Mouse (Mus musculus) midbrain, embryonic 13.5 days (tissue): ENCODE data around the gene Dhh. TPM values are rescaled to one million over a fixed set of nuclear protein-coding genes. Genes with fewer than 3 reads are reported as not detected.

Experiments
- ATAC-seq: fragments of 200-750 bp; cut with Nextera tagmentation; 2 replicates; pipeline ENCODE4 v1.8.0; 2017; ENCODE audit warnings: mild to moderate bottlenecking, moderate TSS enrichment, moderate library complexity
- H3K27ac ChIP-seq: fragments of 300-500 bp; sonication (generic); 2 replicates; pipeline ENCODE4 v1.5.1; 2015; ENCODE audit warnings: inconsistent platforms, mild to moderate bottlenecking, moderate library complexity
- H3K27me3 ChIP-seq: fragments of 300-500 bp; sonication (generic); 2 replicates; pipeline ENCODE4 v1.6.1; 2015; ENCODE audit warnings: mild to moderate bottlenecking, inconsistent platforms
- H3K36me3 ChIP-seq: fragments of 300-500 bp; sonication (generic); 2 replicates; pipeline ENCODE4 v1.6.1; 2015; ENCODE audit warnings: mild to moderate bottlenecking, inconsistent platforms
- H3K4me1 ChIP-seq: fragments of 300-500 bp; sonication (generic); replicated peaks from 2 replicates; pipeline ENCODE4 v1.6.1; 2015; ENCODE audit warnings: inconsistent platforms
- H3K4me2 ChIP-seq: fragments of 300-500 bp; sonication (generic); replicated peaks from 2 replicates; pipeline ENCODE4 v1.6.1; 2015; ENCODE audit warnings: moderate library complexity, mild to moderate bottlenecking, inconsistent platforms
- H3K4me3 ChIP-seq: fragments of 300-500 bp; sonication (generic); replicated peaks from 2 replicates; pipeline ENCODE4 v1.5.1; 2015; ENCODE audit warnings: mild to moderate bottlenecking, inconsistent platforms
- H3K9ac ChIP-seq: fragments of 300-500 bp; sonication (generic); replicated peaks from 2 replicates; pipeline ENCODE4 v1.6.1; 2015; ENCODE audit warnings: mild to moderate bottlenecking, inconsistent platforms
- H3K9me3 ChIP-seq: fragments of 300-500 bp; sonication (generic); 2 replicates; pipeline ENCODE4 v1.6.1; 2016; ENCODE audit warnings: mild to moderate bottlenecking, inconsistent platforms
- WGBS: fragments of 180-500 bp; shearing (Covaris S2); methylation state at CpG from one replicate; pipeline ENCODE4 v1.1.7; 2015; 5-methylcytosine and 5-hydroxymethylcytosine counted together
- polyA plus RNA-seq: library from polyadenylated mRNA; unstranded; fragments of >200 nt; fragmentation: Nextera tagmentation; extraction: Ambion mirVana; gene quantifications from 2 replicates; pipeline ENCODE4 v1.2.1, GENCODE M21; 2015

The Dhh gene
- polyA plus RNA-seq, 1 experiment from 2014 or later, result 0.48 TPM

DNA sequence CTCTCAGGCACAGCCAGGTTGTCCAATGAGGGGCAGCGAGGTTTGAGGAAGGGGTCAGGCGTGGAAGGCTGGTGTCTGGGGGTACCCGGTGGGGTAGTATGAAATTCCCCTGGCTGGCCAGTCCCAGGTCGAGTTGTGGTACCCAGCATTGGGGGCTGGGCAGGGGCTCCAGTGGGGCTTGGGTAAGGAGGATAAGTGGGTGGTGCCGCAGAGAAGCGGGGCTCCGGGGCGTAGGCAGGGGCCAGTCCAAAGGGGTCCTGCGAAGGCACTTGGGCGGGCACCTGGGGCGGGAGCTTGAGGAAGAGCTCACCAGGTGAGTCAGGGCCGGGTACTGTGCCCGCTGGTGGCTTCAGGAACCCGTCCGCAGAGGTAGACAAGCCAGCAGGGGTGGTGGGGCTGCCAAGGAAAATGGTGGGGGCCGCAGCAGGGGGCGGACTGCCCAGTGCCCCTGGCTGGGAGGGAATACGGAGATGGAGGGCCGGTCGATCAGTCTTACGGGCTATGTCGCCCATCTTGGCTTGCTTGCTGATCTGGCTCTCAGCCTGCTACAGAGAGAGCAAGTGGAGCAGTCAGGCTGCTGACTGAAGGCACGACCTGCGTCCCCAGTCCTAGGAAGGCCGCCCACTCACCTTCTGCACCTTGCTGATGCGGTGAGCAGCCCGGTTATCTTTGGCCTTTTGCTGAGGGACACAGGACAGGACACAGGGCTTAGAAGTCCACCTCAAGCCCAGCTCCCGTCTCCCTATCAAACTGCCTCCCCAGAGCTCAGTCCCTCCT lies 45.0 kb downstream of the Dhh start:
- Histone ChIP-seq H3K9ac (no peak overlapping the region), H3K27me3 (no peaks in the 10 kb centered on the region), H3K9me3 (no peaks in the 10 kb centered on the region), H3K36me3 (peaks cover 100% of the 10 kb centered on the region), H3K4me2 (no peak overlapping the region), H3K27ac (no peak overlapping the region), H3K4me1 (no peaks in the 10 kb centered on the region), H3K4me3 (no peak overlapping the region)
- 94% methylated on average over 28 of the region's 28 CpGs for WGBS
- ATAC-seq, result 0 out of 2 replicates have a peak, but pooled peaks have one; percentile 32

DNA sequence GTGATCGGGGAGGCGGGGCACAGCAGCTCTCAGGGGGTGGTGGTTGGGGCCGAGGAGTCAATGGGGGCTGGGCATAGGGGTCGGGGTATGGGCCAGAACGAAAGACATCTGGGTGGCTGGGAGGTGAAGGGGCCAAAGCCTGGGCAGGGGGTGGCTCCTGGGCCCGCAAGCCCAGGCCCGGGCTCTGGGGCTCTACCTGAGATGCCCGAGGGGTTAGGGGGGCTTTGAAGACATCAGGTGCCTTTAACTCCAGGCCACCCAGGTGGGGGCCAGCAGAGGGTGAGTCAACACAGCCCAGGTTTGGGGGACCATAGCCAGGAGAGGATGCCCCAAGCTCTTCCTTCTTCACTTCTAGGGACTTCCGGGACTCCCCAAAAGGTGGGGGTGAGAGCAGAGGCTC lies 45.6 kb downstream of the Dhh start:
- 91% methylated on average over 9 of the region's 9 CpGs for WGBS
- Histone ChIP-seq H3K4me2 (no peak overlapping the region), H3K27me3 (no peaks in the 10 kb centered on the region), H3K4me1 (no peaks in the 10 kb centered on the region), H3K36me3 (peaks cover 100% of the 10 kb centered on the region), H3K9ac (no peak overlapping the region), H3K9me3 (no peaks in the 10 kb centered on the region), H3K27ac (no peak overlapping the region), H3K4me3 (no peak overlapping the region)
- ATAC-seq, result peak; percentile 60; the same call in 1 of the 2 replicates

DNA sequence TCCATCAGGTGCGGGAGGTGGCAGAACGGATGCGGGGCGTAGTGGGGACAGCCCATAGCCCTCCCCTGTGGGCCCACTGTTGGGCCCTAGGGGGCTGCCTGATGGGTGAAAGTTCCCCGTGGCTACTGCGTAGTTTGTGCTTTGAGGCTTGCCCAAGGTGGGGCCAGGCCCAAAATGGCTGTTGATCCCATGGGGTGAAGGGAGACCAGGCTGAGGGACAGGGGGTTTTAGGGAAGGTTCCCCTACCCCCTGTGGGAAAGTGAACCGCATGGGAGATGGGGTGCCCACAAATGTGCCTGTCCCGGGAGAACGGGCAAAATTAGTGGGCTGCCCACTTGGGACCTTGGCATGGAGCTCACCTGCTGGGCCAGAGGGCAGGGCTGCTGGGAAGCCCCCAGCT lies 46.3 kb downstream of the Dhh start:
- Histone ChIP-seq H3K9ac (no peak overlapping the region), H3K4me1 (no peaks in the 10 kb centered on the region), H3K27ac (no peak overlapping the region), H3K27me3 (no peaks in the 10 kb centered on the region), H3K4me2 (no peak overlapping the region), H3K36me3 (peaks cover 100% of the 10 kb centered on the region), H3K9me3 (no peaks in the 10 kb centered on the region), H3K4me3 (no peak overlapping the region)
- 97% methylated on average over 9 of the region's 9 CpGs for WGBS
- ATAC-seq, result 0 out of 2 replicates have a peak, but pooled peaks have one; percentile 25

DNA sequence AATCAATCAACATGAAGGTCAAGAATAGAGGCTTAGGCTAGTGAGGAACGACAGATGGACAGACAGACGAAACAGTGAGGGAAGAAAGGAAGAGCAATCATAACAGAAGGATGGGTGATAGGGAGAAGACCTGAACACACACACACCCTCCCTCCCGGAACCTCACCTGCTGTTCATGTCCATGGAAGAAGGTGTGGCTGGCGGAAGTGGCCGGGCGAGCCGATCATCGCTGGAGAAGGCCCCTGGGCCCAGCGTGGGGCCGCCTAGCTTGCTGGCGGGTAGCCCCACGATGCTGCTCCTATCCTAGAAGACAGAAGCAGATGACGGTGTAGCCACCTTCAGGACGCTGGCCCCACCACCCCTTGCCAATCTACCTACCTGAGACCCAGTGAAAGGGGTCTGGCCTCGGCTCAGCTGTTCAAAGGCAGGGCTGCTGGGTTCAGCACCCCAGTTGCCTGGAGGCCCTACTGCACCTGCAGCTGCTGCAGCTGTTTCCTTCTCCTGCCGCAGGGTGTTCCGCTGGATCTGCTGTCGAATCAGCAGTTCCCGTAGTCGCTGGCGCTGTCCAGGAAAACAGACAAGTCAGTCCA lies 47.0 kb downstream of the Dhh start:
- Histone ChIP-seq H3K27ac (no peak overlapping the region), H3K9ac (no peak overlapping the region), H3K4me3 (no peak overlapping the region), H3K27me3 (no peaks in the 10 kb centered on the region), H3K4me2 (no peak overlapping the region), H3K9me3 (no peaks in the 10 kb centered on the region), H3K4me1 (no peaks in the 10 kb centered on the region), H3K36me3 (peaks cover 100% of the 10 kb centered on the region)
- no peak for ATAC-seq
- 92% methylated on average over 21 of the region's 21 CpGs for WGBS

DNA sequence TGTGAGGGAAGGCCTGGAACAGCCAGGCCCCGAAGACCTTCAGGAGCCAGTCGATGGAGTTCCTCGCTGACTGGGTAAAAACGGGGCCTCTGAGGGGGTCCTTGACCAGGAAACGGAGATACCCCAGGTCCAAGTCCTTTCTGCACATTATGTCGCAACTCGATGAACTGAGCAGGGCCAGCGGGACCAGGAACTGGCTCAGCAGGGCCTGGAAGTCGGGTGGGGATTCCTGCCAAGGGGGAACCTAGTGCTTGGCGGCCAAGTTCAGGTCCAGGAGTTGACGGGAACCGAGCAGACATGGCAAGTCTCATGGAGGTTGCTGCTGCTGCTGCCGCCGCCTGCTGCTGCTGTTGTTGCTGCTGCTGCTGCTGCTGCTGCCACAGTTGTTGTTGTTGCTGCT lies 47.7 kb downstream of the Dhh start:
- H3K36me3 ChIP-seq, result peaks cover 100% of the 10 kb centered on the region
- H3K9me3 ChIP-seq, result no peaks in the 10 kb centered on the region
- H3K4me1 ChIP-seq, result no peaks in the 10 kb centered on the region
- H3K9ac ChIP-seq, result no peak overlapping the region
- WGBS, result 93% methylated on average over 14 of the region's 14 CpGs
- H3K4me3 ChIP-seq, result no peak overlapping the region
- no peaks in the 10 kb centered on the region for H3K27me3 ChIP-seq
- H3K4me2 ChIP-seq, result no peak overlapping the region
- no peak overlapping the region for H3K27ac ChIP-seq
- no peak for ATAC-seq

DNA sequence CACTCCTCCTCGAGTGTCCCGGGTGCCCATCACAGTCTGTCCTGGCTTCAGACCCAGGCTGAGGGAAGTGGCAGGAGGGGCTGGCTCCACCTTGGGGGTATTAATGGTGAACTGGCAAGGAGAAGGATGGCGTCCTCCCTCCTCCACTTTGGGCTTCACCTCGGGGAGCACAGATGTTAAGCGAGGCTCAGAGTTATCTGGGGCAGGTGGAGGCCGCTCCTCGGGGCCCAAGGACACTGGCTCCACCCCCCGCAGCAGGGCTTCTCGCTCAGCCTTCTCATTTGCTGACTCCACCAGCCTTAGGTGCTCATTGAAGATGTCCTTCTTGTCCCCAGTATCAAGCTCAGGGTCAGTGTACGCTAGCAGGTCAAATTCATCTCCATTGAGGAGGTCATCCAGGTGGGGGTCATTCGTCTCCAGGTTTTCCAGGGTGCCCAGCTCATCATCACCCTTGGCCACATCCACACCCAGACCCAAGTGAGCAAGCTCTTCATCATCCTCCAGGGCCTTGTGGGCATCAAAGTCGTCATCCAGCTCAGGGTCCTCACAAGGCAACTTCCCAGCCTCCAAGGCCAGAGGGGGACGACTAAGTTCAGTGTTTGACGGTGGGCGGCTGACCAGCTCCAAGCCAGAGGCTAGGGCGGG lies 48.3 kb downstream of the Dhh start:
- no peak for ATAC-seq
- Histone ChIP-seq H3K36me3 (peaks cover 100% of the 10 kb centered on the region), H3K9ac (0 out of 2 replicates have a peak overlapping the region, but pooled peaks have one; percentile 20), H3K9me3 (no peaks in the 10 kb centered on the region), H3K4me1 (no peaks in the 10 kb centered on the region), H3K27me3 (no peaks in the 10 kb centered on the region), H3K27ac (no peak overlapping the region), H3K4me2 (no peak overlapping the region), H3K4me3 (no peak overlapping the region)
- WGBS, result 94% methylated on average over 16 of the region's 16 CpGs

DNA sequence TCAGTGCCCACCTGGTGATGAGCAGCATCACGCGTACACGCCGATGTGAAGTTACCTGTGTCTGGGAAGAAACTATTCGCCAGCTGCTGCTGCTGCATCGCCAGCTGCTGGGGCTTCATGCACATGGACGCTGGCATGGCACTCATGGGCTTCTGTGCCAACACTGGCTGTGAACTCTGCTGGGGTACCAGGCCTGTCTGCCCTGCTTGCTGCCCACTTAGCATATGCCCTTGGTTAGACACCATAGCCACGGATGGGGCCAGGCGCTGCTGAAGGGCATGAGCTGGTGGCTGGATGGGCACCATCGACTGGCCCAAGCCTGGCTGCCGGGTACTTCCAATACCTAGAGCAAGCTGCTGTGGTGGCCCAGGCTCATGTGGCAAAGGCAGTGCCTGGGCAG lies 49.2 kb downstream of the Dhh start:
- Histone ChIP-seq H3K4me1 (no peaks in the 10 kb centered on the region), H3K4me2 (no peak overlapping the region), H3K4me3 (no peak overlapping the region), H3K27ac (no peak overlapping the region), H3K36me3 (peaks cover 100% of the 10 kb centered on the region), H3K27me3 (no peaks in the 10 kb centered on the region), H3K9ac (no peak overlapping the region), H3K9me3 (no peaks in the 10 kb centered on the region)
- no peak for ATAC-seq
- 97% methylated on average over 11 of the region's 11 CpGs for WGBS

DNA sequence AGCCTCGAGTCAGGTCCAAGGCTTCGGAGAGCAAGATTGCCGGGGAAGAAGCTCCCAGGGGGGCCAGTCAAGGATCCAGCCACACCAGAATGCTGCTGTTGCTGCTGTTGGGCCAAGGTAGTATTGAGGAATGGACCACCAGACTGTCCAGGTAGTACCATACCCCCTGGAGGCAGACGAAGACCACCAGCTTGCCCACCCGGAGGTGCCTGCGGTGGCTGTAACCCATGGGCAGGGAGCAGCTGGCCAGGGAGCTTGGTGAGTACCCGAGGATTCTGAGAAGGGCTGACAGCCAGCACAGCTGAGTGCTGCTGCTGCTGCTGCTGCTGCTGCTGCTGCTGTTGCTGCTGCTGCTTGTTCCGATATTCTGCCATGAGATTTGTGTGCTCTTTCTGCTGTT lies 52.2 kb downstream of the Dhh start:
- Histone ChIP-seq H3K27me3 (no peaks in the 10 kb centered on the region), H3K4me2 (no peak overlapping the region), H3K27ac (no peak overlapping the region), H3K9ac (no peak overlapping the region), H3K36me3 (peaks cover 100% of the 10 kb centered on the region), H3K4me1 (no peaks in the 10 kb centered on the region), H3K4me3 (no peak overlapping the region), H3K9me3 (no peaks in the 10 kb centered on the region)
- WGBS, result 89% methylated on average over 8 of the region's 8 CpGs
- ATAC-seq, result no peak

DNA sequence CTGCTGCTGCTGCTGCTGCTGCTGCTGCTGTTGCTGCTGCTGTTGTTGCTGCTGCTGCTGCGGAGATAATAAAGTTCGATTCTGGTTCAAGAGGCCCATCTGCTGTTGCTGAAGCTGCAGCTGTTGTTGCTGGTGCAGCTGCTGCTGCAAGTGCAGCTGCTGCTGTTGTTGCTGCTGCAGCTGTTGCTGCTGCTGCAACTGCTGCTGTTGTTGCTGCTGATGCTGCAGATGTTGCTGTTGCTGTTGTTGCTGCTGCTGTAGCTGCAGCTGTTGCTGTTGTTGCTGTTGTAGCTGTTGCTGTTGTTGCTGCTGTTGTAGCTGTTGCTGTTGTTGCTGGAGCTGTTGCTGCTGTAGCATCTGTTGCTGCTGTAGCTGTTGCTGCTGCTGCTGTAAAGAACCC lies 53.2 kb downstream of the Dhh start:
- no peaks in the 10 kb centered on the region for H3K27me3 ChIP-seq
- H3K4me3 ChIP-seq, result no peak overlapping the region
- peaks cover 100% of the 10 kb centered on the region for H3K36me3 ChIP-seq
- H3K4me2 ChIP-seq, result no peak overlapping the region
- ATAC-seq, result no peak
- WGBS, result 100% methylated on average over 2 of the region's 2 CpGs
- H3K9ac ChIP-seq, result no peak overlapping the region
- H3K4me1 ChIP-seq, result no peaks in the 10 kb centered on the region
- H3K9me3 ChIP-seq, result no peaks in the 10 kb centered on the region
- H3K27ac ChIP-seq, result no peak overlapping the region

DNA sequence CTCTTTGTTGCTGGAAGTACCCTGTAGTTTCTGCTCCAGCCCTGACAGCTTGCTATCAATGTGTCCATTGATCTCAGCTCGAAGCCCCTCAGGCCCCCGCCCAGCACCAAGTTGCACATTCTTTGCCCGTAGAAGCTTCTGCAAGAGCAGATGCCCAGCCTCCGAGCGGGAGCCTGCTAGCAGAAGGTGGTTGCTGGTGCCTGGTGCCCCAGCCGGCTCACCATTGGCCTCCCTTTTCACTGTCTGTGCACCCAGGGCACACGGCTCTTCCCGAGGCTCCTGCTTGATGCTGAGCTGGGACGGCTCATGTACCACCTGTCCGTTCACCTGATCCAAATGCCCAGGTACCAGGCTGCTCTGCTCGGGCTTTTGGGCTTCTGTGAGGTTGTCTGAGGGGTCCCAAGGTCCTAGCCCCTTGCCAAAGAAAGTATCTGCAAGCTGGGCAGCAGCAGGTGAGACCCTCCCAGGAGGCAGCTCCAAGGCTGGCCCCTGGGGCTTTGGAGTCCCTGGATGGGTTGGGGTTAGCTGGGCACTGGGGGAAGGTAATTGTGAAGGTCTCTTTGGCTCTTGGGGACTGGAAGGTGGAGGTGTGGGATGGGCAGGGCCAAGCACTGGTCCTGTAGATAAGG lies 54.6 kb downstream of the Dhh start:
- Histone ChIP-seq H3K9ac (no peak overlapping the region), H3K4me3 (no peak overlapping the region), H3K4me1 (no peaks in the 10 kb centered on the region), H3K36me3 (peaks cover 100% of the 10 kb centered on the region), H3K9me3 (no peaks in the 10 kb centered on the region), H3K4me2 (no peak overlapping the region), H3K27ac (no peak overlapping the region), H3K27me3 (no peaks in the 10 kb centered on the region)
- 95% methylated on average over 11 of the region's 11 CpGs for WGBS
- 0 out of 2 replicates have a peak, but pooled peaks have one; percentile 20 for ATAC-seq
